Mouse (Mus musculus): Measurements from ENCODE around the gene Ctf1. TPM values are rescaled to one million over a fixed set of nuclear protein-coding genes. Genes with fewer than 3 reads are reported as not detected.

Ctf1 gene
- total RNA-seq (2015) (0.16 TPM in 1 of 2 replicates, not detected in the other), total RNA-seq (2017) (0.29 TPM in 1 of 2 replicates, not detected in the other)

- ATAC-seq (ENCODE audit: poor library complexity, severe bottlenecking): peak; percentile 56
These were observed at the start of gene Ctf1 for GRCm38 (mm10) chr7:127712461-127713385. TSS of gene Ctf1 (plus strand) at chr7:127712736.

- no peak for ATAC-seq (ENCODE audit: poor library complexity, severe bottlenecking)
These were observed 49.6 kb upstream of the Ctf1 start for GRCm38 (mm10) chr7:127662926-127663325.

- no peak for ATAC-seq (ENCODE audit: poor library complexity, severe bottlenecking)
These were observed 46.4 kb upstream of the Ctf1 start for GRCm38 (mm10) chr7:127666066-127666654.

GRCm38 (mm10) chr7:127666679-127667078 is 45.9 kb upstream of the Ctf1 start:
- no peak for ATAC-seq (ENCODE audit: poor library complexity, severe bottlenecking)

- ATAC-seq (ENCODE audit: poor library complexity, severe bottlenecking): no peak
These were observed 45.4 kb upstream of the Ctf1 start for GRCm38 (mm10) chr7:127667171-127667570.

- ATAC-seq (ENCODE audit: poor library complexity, severe bottlenecking): no peak
These were observed 40.4 kb upstream of the Ctf1 start for GRCm38 (mm10) chr7:127671880-127672774.

DNA sequence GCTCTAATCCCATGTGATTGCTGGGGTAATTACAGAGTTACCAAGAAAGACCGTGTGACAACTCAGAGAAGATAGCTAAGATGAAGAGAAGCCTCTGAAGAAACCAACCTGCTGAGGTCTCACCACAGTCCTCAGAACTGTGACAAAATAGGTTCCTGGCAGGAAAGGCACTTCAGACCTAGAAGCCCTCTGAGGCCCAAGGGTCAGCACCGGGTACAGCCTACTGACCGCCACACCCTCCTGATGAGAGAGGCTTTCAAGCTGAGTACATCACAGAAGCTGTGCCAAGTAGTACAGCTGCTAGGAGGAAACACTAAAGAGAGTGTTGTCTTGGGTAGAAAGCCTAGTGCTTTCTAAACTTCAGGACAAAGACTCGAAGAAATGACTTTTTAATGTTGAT is 39.8 kb upstream of the Ctf1 start:
- no peak for ATAC-seq (ENCODE audit: poor library complexity, severe bottlenecking)

DNA sequence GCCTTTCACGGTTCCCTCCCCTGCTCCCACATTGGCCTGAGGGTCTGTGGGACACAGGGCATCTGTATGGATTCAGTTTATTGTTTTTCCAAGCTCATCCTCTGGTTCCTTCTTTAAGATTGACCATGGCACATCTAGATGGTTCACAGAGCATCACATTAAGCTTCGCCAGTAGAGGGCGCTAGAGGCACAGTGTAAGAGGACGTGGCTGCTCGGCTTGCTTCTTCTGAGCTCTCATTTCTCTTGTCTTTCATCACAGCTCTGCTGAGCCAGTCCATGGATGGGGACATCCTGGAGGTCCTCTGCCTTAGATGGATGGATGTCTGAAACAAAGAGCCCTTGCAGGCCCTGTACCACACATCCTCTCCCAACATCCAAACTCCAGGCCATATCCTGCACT is 37.6 kb upstream of the Ctf1 start:
- peak; percentile 81 for ATAC-seq (ENCODE audit: poor library complexity, severe bottlenecking)

DNA sequence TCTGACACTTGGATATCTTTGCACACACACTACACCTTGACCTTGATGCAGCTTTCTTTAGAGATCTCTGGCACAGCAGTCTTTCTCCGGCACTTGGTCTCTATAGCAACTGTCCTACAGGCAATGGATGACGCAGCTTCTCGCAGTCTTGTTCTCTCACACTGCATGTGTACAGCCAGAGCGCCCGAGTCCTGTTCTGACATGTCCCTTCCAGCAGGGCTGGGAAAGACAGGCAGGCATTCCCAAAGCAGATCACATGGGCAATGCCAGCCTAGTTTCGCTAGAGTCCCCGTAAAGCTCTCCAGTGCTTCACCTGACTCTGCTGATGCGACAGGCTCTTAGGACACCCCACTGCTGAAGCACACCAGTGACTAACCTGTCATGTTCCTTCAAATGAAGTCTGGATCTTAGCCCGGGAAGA is 37.1 kb upstream of the Ctf1 start:
- 0 out of 2 replicates have a peak, but pooled peaks have one; percentile 2 for ATAC-seq (ENCODE audit: poor library complexity, severe bottlenecking)

GRCm38 (mm10) chr7:127677077-127677476 is 35.5 kb upstream of the Ctf1 start:
- peak; percentile 66; the same call in 1 of the 2 replicates for ATAC-seq (ENCODE audit: poor library complexity, severe bottlenecking)

GRCm38 (mm10) chr7:127677609-127678008 is 34.9 kb upstream of the Ctf1 start:
- ATAC-seq (ENCODE audit: poor library complexity, severe bottlenecking): no peak

- ATAC-seq (ENCODE audit: poor library complexity, severe bottlenecking): no peak
These were observed 33.7 kb upstream of the Ctf1 start for GRCm38 (mm10) chr7:127678811-127679210.

GRCm38 (mm10) chr7:127680541-127680940 is 32.0 kb upstream of the Ctf1 start:
- ATAC-seq (ENCODE audit: poor library complexity, severe bottlenecking): no peak

DNA sequence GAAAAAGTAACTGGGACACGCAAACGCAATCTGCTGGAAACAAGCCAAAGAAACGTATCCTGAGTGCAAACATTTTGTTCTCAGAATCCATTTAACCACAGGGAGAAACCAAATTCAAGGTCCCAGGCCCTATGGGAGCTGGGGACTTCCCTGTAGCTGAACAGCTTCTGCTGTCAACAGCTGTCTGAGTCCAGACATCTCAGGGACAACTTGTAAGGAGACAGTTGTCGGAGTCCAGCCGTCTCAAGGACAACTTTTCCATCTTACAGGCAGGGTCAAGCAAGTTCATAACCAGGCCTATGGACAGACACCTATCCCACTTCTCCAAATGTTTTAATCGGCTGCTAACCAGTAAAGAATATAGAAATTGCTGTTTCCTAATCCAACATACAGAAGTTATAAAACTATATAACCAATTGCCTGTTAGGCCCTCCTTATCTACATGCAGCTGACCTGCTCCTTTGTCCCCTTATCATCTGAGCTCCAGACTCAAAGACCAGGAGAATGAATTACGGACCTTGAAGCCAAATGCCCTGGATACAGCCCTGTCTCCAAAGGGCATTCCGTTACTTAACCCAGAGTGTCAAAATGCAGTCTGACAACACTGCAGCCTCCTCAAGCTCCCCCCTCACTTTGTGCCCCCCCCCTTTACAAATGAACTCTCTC is 30.5 kb upstream of the Ctf1 start:
- no peak for ATAC-seq (ENCODE audit: poor library complexity, severe bottlenecking)

- ATAC-seq (ENCODE audit: poor library complexity, severe bottlenecking): no peak
These were observed 27.1 kb upstream of the Ctf1 start for GRCm38 (mm10) chr7:127685304-127686018.

DNA sequence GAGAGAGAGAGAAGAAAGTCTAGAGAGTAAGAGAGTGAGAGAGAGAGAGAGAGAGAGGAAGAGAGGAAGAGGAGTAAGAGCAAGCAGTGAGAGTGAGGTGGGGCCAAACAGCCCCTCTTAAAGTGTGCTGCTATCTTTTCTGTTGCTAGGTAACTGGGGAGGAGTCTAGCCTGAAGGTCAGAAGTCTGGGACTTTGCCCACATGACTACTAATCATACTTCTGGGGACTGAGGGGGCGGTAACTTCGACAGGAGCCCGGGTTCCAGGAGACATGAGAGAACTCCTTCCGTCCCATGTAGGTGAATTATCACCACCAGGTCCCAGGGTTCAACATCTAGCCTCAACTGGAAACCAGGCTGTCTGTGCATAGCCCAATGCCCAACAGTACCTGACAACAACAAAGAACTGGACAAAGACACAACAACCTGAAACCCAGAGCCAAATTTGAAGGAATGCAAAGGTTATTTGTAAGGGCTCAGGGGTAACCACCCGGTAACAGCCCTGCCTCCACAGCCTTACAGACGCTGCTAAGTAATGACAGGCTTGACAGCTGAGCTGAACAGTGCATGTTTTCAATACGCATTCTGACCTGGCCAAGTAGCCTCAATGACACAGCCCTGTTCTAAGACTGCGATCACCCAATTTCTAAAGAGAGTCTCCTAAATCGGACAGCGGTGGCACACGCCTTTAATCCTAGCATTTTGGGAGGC is 25.6 kb upstream of the Ctf1 start:
- ATAC-seq (ENCODE audit: poor library complexity, severe bottlenecking): no peak

- no peak for ATAC-seq (ENCODE audit: poor library complexity, severe bottlenecking)
These were observed 23.6 kb upstream of the Ctf1 start for GRCm38 (mm10) chr7:127688935-127689334.

- ATAC-seq (ENCODE audit: poor library complexity, severe bottlenecking): no peak
These were observed 22.8 kb upstream of the Ctf1 start for GRCm38 (mm10) chr7:127689626-127690280.
